ENCODE assay signal across 8 mouse cellular contexts in genomic region chr11:79503845-79504244, GRCm38 (mm10). TPM values are rescaled to one million over a fixed set of nuclear protein-coding genes. Genes with fewer than 3 reads are reported as not detected.
DNase-seq lines count a peak whose midpoint lies in the region; ATAC-seq and TF ChIP-seq lines count a peak whose summit lies in the region.
"Had no signal": no experiment of that assay in that cellular context is flagged by ENCODE, and none has a peak within 500 bp of the region (broad histone marks: within the 10 kb centered on the region; RNA-seq: fewer than 3 reads in every experiment).

Gene Omg (minus strand): TSS chr11:79504084.

- peak; percentile 96 for DNase-seq in brain, adult 2 months (ENCODE audit: low read depth, low spot score)
- DNase-seq in layer of hippocampus, postnatal 25 days (ENCODE audit: extremely low spot score in 1 of 2, low spot score in 1 of 2), result peak; percentile 46 to 58
- DNase-seq in kidney, postnatal 14 days, result no peak
- no peak for DNase-seq in thymus, postnatal 10 days (ENCODE audit: low spot score in 2 of 2)
- DNase-seq: heart, adult 2 months had no signal

- no peak within 1 kb of the TSS for H3K4me3 ChIP-seq in myocyte
- H3K4me3 ChIP-seq: heart, adult 2 months had no signal

- H3K36me3 ChIP-seq in myocyte (ENCODE audit: control insufficient read depth, insufficient read depth), result no peaks in the 10 kb centered on the region

- no peak for TF ChIP-seq POLR2A in myocyte (IDR thresholded peaks at IDR 0.05; ENCODE audit: insufficient read length, low read depth)

- no peaks in the 10 kb centered on the region for H3K27me3 ChIP-seq in myocyte (ENCODE audit: control insufficient read depth, insufficient read depth, insufficient read length)

- no peak within 1 kb of the TSS for H3K4me2 ChIP-seq in myocyte (ENCODE audit: low read depth)

- peak; percentile 94 for ATAC-seq in frontal cortex, adult (ENCODE audit: low TSS enrichment)
- no peak for ATAC-seq in erythroblast, adult 5-6 weeks (replicated peaks; ENCODE audit: low FRiP score, poor library complexity, severe bottlenecking)

- H3ac ChIP-seq in myocyte (ENCODE audit: control insufficient read depth, insufficient read length), result no peak within 1 kb of the TSS

- H3K79me2 ChIP-seq in myocyte (ENCODE audit: control insufficient read depth, insufficient read depth), result no peaks in the 10 kb centered on the region

TF ChIP-seq in myocyte, 11 proteins besides CTCF, POLR2A, EP300 and RAD21:
- TF ChIP-seq E2F4 (IDR thresholded peaks at IDR 0.05; ENCODE audit: insufficient read depth) (no peak), USF1 (IDR thresholded peaks at IDR 0.05; ENCODE audit: low read depth) (no peak), POLR2AphosphoS2 (IDR thresholded peaks at IDR 0.05; ENCODE audit: insufficient read length, low read depth) (no peak), TCF12 (IDR thresholded peaks at IDR 0.05; ENCODE audit: insufficient read depth, poor library complexity, severe bottlenecking) (no peak), REST (IDR thresholded peaks at IDR 0.05; ENCODE audit: insufficient read depth, insufficient read length) (peak; percentile 56), MYOD1 (IDR thresholded peaks at IDR 0.05; ENCODE audit: control insufficient read depth in 1 of 3, insufficient read length in 2 of 3, low read depth in 2 of 3) (no peak)

RNA-seq across cellular contexts. Expression of gene Omg, which starts in this region (rescaled TPM):
- total RNA-seq in layer of hippocampus, postnatal 25 days (2021), result 100 to 1,000 TPM in 1 of 2 experiments, 10 to 100 TPM in 1; 95.9 to 101 TPM
- 0.05 TPM for polyA plus RNA-seq in myocyte (2012; fragmentation: generic; extraction: Trizol)
- not detected in 2 replicates for total RNA-seq in erythroblast, adult 5-6 weeks (2015; ENCODE audit: low replicate concordance)
- total RNA-seq in erythroblast, adult 5-6 weeks (2017; ENCODE audit: low replicate concordance), result not detected in 2 replicates
- total RNA-seq: heart, adult 2 months had no signal

Comparison
In these comparisons a context has a peak if more than half of its experiments do, and no peak if none do; other contexts are left out.
1. RNA of gene Omg (total RNA-seq): 95.9 to 101 TPM in layer of hippocampus, postnatal 25 days; not detected in erythroblast, adult 5-6 weeks; every median in the first group is over 10 times any median in the second.
2. DNase-seq: peak in brain, adult 2 months (single experiment) and layer of hippocampus, postnatal 25 days (2 of 2); none in kidney, postnatal 14 days (single experiment) and thymus, postnatal 10 days (0 of 2).